Mouse (Mus musculus) urinary bladder, adult 18-20 months (tissue): ENCODE data around the gene Gtf2h4.

Source experiments
- DNase-seq, 2 experiments: peaks; one replicate each; pipeline ENCODE4 v3.0.0; 2022; ENCODE audit warnings: low spot score in 2 of 2, mixed read lengths in 2 of 2

The Gtf2h4 gene

DNA sequence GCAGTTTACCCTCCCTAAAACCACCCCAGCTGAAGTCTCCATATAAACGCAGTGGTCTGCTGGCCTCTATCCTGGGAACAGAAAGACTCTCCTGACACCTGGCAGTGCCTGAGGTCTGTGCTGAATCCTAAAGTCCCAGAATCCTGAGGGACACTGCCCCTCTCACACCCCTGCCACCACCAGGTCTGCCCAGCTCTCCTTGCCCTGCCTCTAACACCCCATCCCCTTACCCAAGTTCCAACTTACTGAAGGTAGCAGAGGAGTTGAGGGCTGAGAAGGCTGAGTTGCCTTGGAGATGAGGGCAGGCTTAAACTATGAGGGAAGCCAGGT, 23.9 kb upstream of the Gtf2h4 start:
- DNase-seq, result no peak

DNA sequence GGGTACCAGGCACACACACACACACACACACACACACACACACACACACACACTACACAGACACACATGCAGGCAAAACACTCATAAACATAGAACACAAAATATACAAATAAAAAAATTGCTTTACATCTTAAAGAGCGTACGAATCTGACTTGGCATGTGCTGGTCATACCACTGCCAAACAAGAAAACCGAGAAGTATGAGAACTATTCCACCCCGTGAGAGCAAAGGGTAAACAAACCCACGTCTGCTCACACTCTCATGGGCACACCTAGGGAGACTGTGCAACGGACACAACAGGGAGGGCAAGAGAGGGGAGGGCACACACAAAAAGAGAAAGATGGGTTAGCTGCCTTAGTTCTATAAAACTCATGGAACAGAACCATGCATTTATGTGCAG, 23.2 kb upstream of the Gtf2h4 start:
- no peak for DNase-seq

DNA sequence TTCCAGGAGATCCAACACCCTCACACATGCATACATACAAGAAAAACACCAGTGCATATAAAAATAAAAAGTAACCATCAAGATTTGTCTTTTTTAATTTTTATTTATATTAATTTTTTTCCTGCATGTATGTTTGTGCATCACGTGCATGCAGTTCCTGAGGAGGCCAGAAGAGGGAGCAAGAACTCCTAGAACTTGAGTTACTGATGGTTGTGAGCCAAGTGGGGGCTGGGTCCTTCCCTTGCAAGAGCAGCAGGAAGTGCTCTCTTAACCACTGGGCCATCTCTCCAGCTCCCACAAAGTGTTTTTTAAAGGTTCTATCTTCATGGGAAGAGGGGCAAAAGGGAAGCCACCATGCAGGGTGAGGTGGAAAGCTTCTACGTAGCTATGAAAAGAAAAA, 21.8 kb upstream of the Gtf2h4 start:
- DNase-seq, result no peak

DNA sequence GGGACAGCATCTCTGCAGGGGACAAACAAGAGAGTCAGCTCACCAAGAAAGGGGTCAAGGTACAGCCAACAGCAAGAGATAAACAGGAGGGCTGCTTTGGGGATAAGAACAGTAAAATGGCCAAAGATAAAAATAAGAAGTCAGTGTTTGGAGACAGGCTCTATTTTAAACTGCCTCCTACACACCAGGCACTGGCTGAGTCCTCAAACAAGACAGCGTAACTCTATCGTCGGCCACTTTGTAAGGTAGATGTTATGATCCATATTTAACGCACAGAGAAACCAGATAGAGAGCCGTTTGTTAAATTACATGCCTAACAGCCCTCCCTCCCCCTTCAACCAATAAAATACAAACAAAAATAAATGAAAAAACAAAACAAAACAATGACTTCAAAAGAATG, 20.4 kb upstream of the Gtf2h4 start:
- DNase-seq, result no peak

GRCm38 (mm10) chr17:35692368-35692767, 18.8 kb upstream of the Gtf2h4 start:
- no peak for DNase-seq

DNA sequence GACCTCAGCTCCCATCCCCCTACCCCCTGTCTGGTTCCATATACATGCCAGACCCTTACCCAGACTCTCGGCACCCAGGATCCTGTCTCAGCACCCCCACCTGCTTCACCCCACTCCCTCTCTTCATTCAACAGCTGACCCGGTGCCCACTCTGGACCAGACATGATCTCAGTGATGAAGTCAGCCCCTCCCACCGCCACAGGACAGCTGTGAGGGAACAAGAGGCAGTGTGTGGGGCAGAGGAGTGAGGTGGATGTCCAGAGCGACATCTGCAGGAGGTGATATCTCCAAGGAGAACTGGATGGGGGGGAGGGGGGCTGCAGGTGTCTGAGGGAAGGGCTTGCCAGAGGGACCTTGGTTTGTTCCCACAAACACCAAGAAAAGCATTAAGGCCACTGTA, 18.3 kb upstream of the Gtf2h4 start:
- no peak for DNase-seq

DNA sequence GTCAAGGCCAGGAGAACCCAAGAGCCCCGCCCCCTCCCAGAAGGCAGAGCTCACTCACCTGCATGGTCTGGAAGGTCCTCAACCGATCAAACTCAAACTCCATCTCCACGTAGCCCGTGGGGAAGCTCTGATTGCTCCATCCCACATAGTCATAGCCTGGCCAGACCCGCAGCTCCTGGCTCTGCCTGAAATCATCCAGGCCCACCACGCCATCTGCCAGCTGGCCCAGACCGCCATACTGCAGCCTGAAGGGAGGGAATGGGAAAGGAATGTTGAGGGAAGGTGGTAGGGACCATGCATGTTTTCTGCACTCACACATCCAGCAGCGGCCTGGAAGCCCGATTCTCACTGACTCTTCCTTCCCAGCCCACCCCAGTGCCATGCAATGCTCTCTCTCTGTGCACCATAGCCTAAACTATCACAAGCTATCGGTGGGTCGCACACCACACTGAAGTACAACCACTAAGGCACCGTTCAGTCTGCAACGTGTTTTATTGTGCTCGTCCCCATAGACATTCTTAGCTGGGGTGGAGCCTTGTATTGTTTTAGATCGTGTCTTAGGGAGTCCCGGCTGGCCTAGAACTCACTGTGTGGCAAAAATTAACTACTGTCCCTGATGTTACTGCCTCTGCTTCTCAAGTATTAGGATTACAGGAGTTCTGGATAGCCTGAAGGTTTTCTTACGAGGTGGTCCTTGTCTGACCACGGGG, 16.6 kb upstream of the Gtf2h4 start:
- DNase-seq, result no peak

DNA sequence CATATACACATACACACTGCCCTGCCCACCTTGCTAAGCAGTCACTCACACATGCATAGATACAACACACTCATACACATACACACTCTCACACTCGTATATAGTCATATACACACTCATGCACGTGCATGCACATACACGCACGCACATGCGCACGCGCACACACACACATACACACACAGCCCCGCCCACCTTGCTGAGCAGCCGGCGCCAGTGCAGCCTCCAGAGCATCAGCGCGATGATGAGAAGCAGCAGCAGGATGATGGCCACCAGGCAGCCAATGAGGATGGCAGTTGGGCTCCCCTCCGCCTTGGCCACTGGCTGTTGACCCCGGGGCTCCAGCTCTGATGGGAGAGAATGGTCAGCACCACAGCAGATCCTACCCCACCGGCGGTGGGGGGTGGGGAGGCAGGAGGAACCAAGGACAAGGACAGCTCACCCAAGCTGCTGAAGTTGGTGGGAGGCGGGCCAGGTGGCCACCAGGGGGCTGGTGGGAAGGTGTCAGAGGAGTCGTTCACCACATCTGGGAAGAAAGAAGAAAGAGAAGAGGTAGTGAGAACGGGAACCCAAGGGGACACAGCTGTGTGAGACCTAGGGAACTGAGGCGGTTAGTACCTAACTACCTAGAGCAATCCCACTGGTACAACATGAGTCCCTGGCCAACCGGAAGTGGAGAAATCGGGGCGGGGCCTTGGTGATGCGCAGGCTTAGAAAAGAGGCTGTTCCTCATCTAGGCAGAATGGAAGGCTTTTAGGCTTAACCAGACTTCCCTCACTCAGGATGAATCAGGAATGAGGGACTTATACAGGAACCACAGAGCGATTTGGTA, 15.0 kb upstream of the Gtf2h4 start:
- no peak for DNase-seq

DNA sequence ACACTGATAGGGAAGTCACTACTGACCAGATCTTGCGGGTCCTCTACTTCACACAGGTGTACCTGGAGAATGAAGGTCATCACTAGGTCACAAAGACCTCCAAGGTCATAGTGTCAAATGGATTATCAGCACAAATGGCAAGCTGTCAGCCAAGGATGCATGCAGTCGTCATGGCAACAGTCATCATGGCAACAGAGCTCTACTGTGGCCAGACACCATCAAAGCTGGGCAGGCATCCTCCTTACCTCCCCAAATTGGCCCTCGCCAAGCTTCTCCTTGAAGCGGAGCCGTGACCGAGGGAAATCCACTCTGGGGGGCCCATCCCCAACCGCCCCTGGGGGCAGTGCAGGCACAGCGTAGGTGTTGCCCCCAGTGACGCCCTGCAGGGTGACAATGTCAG, 11.5 kb upstream of the Gtf2h4 start:
- no peak for DNase-seq

DNA sequence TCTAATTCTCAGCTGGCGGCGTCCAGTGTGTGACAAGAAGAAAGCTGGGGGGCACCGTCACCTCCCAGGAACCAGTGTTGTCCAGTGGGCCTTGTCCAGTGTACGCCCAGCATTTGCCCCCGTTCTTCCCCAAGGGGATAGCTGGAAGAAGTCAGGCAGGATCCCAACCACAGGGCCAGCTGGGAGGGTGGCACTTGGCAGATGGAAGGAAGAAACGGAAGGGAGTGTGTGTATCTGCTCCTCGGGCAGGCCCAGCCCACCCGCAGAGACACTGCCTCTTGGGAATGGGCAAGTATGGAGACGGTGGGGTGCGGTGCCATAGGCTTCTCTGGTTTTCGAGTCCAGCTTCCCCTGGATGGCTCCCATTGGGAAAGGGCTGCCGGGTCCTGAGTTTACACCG, 8.4 kb upstream of the Gtf2h4 start:
- no peak for DNase-seq

DNA sequence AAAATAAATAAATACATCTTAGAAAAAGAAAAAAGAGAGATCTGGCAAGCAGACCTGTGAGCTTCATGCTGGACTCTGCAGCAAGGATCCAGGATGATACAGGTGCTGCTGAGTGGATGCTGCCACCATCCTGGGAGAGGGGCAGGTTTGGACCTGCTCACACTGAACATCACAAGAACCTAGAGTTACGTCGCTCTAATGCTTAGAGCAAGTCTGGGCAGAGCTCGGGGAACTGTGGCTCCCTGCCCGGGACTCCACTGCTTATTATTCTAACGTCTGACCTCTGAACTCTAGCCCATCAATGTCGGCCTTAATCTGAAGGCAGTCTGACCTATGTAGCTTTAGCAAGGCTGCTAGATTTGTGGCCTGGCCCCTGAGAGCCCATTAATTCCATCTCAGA, 7.1 kb upstream of the Gtf2h4 start:
- DNase-seq, result no peak

DNA sequence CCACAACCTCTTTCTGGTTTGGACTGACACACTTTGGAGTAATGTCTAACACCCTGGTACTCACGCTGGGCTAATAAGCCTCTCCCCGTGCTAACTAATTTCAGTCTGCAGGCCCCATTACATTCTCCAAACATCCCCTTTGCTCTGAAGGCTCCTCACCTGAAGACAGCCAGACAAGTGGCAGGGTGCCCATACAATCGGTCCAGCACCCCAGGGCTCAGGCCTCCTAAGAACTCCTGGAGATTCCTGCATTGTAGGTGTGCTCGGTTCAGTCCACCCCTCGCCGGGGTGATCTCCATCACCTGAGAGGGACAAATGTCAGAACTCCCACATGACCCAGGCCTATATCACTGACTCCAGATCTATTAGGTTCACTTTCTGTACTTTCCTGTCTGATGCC, 1.0 kb downstream of the Gtf2h4 start:
- DNase-seq, result no peak

- DNase-seq, result no peak
Measured at GRCm38 (mm10) chr17:35671846-35672245, 1.7 kb downstream of the Gtf2h4 start.

DNA sequence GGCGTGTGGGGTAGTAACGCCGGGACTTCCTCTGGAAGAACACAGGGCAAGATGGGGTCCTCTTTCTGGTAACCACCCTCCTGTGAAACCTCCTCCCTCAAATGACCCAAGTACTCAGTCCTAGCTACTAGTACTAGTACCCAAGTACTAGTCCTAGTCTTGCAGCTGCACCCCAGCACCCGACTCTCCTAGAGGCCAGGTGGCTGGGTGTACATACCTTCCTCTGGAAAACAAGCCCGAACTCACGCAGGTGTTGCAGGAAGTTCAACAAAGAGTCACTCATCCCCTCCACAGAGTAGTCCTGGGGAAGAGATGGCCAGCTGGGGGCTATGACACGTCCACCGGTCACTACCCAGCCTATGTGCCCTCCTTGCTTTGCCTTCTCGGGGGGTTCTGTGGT, 3.8 kb downstream of the Gtf2h4 start:
- no peak for DNase-seq

DNA sequence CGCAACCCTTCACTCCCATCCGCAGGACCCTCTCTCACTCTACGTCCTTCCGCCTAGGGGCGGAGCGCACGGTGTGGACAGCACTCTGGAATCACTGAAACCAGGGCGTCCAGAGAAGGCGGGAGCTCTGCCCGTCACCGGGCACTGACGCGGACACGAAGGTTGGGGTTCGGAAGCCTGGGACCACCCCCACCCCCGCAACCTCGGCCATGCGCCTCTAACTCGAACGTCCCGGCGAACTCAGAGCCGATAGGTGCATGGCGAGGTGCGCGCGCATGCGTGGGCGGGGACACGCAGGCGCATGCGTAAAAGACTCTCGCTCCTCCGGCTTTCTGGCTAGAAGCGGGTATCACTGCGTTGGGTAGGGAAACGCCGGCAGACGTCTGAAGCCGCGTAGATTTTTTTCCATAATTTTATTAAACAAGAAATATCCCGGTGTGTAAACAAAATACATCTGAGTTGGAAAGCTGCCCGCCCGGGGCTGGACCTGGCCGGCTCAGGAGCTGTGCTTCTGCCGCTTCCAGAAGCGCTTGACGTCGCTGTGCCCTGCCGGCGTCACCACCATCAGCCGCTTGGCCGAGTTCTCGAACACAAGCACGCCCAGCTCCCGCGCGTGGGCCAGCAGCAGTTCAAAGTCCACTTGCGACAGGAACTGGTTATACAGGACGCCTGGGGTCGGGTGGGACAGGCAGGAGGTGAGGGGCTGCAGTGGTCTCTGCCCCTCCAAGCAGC, 6.0 kb downstream of the Gtf2h4 start, which contains the start of gene Vars2:
Vars2 (minus strand) TSS at position 259 of the 732 bp plus-strand sequence.
- DNase-seq, result peak; percentile 92 to 97

GRCm38 (mm10) chr17:35666851-35667256, 6.7 kb downstream of the Gtf2h4 start:
- DNase-seq, result peak in 1 of 2 experiments; percentile 25

DNA sequence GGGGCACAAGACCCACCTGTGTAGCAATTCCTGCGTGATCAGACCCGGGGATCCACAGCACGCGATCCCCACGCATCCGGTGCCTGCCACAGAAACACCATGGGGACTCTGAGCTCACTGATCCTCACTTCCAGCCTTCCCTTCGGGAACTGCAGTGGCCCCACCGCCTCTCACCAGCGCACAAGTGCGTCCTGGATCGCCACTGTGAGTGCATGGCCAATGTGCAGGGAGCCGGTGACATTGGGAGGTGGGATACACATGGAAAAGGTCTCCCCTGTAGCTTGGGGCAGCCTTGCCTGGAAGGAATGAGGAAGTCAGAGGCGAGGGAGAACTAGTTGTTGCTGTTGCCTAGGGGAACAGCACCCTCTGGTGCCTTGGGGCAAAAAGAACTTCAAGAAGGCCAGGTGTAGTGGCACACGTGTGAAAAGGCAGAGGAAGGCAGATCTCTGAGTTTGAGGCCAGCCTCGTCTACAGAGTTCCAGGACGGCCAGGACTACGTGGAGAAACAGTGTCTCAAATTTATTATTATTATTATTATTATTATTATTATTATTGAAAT, 7.5 kb downstream of the Gtf2h4 start:
- no peak for DNase-seq

DNA sequence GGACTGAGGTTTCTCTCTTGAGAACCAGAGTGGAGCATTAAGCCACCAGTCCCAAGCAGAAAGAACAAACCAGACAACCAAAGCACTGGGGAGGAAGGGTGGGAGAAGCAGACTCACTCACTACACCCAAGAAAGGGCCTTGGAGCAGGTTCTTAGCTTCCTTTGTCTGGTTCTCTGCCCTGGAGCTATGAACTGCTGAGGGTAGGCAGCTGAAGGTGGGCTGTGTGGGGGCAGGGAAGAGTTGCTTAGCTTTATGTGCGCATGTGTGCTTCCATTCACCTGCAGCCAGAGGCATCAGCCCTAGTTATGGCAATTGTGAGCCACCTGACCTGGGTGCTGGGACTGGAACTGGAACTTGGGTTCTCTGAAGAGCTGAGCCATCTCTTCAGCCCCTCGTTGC, 20.5 kb downstream of the Gtf2h4 start:
- no peak for DNase-seq

- no peak for DNase-seq
Measured at GRCm38 (mm10) chr17:35649429-35649828, 24.1 kb downstream of the Gtf2h4 start.

GRCm38 (mm10) chr17:35643609-35644236, 29.8 kb downstream of the Gtf2h4 start, which contains the start of gene Mucl3:
Gene Mucl3 (minus strand): TSS chr17:35643695.
- DNase-seq, result no peak

- no peak for DNase-seq
Measured at GRCm38 (mm10) chr17:35639352-35639751, 34.2 kb downstream of the Gtf2h4 start.
